Mouse (Mus musculus): ENCODE data around the gene Setd7.
"Not testable (repeated sequence)": the region's sequence is repeated elsewhere in the genome, so short reads cannot be mapped to it uniquely, and the experiment has no call there.

Setd7 gene

DNA sequence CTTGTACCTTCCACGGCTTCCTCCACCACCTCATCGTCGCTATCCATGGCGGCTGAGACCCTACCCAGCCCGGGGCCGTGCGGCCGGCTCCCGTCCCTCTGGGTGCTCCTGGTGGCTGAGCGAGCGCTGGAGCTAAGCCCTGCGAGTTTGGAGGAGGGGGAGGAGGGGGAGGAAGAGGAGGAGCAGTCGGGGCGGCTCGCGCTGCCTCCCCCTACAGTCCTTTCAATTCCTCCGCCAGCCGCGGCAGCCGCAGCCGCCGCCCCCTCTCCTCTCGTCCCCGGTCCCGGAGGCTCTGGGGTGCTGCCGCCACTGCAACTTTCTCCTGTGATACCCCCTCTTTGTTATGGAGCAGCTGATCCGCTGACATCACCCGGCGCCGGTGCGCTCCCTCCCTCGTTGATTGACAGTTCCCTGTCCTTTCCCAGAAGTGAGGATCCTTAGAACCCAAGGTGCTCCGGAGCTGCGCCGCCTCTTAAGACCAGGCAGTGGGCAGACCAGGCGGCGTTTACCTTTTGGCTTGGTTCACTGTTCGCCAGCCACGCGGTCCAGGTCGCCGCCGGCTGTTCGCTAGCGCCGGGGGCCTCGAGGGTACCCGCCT lies at the start of gene Setd7:
Setd7 (minus strand) TSS at position 369 of the 598 bp plus-strand sequence.
- peak; percentile 66 to 71 for DNase-seq (ENCODE audit: low spot score in 2 of 2)

DNA sequence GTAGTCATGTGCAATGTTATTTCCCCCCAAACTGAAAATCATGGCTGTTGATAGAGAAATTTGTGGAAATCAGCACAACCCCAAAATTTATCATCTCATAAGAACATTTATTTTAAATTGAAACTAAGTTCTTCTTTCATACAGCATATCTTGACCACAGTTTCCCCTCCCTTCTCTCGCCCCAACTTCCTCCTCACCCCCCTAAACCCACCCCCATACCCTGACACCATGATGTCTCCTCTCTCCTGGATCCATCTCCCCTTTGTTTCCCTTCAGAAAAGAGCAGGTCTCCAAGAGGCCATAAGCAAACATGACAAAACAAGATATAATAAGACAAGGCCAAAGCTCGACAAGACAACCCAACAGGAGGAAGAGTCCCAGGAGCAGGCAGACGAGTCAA lies 43.8 kb upstream of the Setd7 start:
- DNase-seq (ENCODE audit: low spot score in 2 of 2) = no peak

DNA sequence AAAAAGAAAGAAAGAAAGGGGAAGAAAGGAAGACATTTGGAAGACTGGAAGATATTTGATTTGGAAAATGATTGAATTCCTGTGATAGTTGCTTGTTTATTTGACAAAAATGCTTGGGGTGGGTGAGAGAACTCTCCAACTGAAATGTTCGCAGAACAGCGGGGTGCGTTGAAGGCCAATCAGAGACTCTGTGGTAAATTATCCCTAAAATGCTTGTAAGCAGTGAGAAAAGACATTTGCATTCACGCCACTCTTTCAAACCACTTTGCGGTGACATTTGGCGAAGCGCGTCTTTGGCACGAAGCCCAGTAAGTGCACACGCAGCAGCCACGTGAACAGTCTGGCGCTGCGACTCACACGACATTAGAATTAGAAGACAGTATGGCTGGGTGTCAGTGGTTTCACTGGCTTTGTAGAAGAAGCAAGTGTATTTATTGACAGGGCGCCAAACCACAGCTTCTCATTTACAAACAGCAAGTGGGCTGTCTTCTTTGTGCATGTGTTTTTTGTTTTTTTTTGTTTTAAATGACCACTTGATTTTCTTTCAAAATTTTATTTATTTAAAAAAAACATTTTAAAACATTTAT lies 43.1 kb upstream of the Setd7 start:
- DNase-seq (ENCODE audit: low spot score in 2 of 2) = peak; percentile 70 to 72

DNA sequence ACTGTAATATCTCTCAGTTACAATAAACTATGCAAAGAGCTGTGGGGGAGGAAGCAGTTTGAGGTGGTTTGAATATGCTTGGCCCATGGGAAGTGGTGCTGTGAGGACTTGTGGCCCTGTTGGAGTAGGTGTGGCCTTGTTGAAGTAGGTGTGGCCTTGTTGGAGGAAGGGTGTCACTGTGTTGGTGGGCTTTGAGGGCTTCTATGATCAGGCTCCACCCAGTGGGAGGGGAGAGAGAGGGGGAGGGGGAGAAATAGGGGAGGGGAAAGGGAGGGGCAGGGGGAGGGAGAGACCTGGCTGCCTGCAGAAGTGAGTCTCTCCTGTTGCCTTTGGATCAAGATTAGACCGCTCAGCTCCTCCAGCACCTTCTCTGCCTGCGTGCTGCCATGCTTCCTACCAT lies 40.8 kb upstream of the Setd7 start:
- DNase-seq (ENCODE audit: low spot score in 2 of 2) = no peak

DNA sequence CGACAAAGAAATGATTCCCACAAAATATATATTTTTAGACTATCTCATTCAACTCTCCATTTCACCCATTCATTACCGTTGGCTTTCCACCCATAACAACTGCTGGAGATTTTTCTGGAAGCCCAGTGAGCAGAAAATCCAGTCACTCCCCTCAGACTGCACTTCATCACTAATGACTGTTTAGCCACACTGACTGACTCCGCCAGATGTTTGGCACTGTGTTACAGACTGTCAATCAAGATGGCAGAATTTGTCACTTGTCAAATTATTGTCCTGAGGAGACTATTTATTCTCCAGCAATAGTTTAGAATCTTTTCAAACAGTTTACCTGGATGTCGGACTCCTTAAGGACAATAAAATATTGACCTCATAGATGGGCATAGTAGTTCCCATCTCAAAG lies 40.0 kb upstream of the Setd7 start:
- DNase-seq (ENCODE audit: low spot score in 2 of 2) = no peak

DNA sequence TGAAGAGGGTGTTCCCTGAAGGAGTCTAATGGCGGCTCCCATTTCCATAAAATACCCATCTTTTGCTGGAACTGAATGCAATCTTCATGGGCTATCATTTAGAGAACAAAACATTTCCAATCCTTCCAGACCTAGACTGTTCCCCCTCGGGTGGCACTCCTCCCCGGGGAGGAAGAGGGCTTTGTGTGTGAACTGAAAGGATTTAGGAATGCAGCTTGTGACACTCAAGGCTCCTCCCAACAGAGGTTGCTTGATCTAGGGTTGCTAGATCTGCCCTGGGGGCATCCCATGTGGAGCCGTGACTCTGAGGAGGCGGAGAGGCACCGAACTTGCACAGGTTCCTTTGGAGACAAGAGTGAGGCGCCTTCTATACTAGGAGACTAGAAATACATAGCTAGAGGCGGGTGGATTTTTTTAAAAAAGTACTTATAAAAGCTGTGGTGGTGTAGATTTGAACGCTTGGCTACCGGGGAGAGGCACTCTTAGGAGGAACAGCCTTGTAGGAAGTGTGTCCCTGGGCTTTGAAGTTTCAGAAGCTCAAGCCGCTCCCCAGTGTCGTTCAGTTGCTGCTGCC lies 38.5 kb upstream of the Setd7 start:
- DNase-seq (ENCODE audit: low spot score in 2 of 2) = no peak

DNA sequence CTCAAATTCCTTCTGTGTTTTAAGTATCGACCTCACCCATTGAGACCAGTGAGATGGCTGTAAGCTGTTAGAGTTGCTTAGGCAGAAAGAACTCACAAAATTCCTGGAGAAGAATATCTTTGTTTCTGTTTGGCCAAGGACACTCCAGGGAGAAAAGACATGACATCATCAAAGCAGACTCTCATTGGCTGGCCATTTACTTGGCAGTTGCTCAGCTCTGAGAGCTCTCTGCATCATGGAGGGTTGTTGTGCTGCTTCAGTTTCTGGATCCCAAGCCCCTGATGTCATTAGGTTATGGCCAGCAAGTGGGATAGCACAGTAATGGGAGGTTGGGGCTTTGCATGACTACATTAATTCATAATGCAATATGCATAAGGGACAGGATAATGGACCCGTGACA lies 35.9 kb upstream of the Setd7 start:
- no peak for DNase-seq (ENCODE audit: low spot score in 2 of 2)

DNA sequence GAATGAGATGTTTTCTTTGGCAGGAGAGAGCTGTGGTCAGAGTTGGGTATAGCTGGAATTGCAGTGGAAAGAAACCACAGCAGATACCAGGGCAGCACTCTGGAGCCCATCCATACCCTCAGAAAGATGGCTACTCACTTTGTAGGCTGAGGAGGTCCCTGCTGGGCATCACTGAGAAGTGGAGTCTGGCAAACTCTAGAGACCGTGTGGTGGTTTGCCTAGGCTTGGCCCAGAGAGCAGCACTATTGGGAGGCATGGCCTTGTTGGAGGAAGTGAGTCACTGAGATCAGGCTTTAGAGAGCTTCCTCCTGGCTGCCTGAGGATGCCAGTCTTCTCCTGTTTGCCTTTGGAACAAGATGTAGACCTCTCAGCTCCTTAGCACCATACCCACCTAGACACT lies 32.8 kb upstream of the Setd7 start:
- DNase-seq (ENCODE audit: low spot score in 2 of 2) = no peak

DNA sequence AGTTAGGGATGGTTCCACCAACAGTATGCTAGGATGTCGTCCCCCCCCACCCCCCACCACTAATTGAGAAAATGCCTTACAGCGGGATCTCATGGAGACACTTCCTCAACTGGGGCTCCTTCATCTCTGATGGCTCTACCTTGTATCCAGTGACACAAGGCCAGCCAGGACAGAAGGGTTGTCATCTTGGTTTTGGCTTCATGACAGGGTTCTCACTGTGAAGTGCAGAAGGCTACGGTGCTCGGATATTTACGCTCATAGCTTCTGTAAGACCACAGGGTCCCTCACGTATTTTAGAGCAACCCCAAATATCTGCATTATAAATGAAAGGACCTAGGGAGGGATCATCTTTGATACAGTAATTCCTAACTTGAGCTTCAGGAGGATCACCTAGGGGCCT lies 30.9 kb upstream of the Setd7 start:
- DNase-seq (ENCODE audit: low spot score in 2 of 2) = no peak

DNA sequence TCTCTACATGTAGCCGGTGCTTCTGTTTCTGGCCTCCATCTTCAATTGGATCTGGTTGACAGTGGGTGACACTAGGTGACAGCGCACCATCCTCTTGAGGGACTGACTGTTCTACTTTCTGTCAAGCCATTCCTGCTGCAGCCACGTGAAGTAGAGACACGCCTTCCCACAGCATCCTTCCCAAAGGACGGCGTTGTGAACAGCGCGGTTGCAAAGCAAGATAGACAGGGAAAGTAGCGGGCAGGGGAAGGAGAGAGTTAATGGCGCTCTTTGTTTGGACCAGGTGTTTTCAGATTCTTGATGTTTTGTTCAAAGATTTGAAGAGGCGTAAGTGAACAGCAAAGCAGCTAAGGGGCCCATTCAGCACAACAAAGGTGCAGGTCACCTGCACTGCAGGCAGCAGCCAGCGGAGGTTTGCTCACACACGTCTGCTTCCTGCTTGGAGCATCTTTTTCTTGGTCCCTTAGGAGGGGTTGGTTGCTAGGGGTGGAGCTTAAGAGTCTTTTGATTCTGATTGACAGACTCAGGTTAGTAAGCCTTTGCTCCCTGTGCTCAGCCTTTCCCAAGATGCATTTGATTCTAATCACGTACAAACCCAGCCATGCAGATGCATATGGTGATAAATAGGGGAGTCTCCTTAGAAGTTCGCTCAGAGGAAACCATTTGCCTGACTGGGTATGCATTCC lies 29.7 kb upstream of the Setd7 start:
- DNase-seq (ENCODE audit: low spot score in 2 of 2) = no peak

DNA sequence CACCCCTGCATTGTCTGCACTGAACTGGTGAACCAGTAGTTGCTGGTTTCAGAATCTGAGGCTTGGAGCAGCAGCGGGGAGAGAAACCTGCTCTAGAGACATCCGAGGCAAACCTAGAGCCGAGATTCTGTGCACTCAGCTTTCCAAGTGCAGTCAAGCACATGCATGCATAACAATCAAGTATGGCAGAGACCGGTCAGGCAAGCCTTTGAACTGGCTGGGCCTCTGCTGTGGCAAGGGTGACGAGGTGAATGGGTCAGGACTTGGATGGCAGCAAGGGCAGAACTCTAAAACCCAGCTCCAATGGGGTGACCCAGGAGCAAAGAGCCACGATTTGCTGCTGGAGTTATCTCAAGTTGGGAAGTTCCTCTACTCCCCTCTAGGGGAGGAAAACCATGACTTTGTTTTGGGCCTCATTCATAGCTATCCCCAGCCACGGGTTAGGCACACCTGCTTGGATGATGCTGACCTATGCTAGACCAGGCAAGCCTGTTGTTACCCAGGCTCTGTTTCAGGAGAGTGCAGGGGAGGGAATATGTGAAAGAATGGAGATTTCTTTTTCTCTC lies 27.1 kb upstream of the Setd7 start:
- no peak for DNase-seq (ENCODE audit: low spot score in 2 of 2)

DNA sequence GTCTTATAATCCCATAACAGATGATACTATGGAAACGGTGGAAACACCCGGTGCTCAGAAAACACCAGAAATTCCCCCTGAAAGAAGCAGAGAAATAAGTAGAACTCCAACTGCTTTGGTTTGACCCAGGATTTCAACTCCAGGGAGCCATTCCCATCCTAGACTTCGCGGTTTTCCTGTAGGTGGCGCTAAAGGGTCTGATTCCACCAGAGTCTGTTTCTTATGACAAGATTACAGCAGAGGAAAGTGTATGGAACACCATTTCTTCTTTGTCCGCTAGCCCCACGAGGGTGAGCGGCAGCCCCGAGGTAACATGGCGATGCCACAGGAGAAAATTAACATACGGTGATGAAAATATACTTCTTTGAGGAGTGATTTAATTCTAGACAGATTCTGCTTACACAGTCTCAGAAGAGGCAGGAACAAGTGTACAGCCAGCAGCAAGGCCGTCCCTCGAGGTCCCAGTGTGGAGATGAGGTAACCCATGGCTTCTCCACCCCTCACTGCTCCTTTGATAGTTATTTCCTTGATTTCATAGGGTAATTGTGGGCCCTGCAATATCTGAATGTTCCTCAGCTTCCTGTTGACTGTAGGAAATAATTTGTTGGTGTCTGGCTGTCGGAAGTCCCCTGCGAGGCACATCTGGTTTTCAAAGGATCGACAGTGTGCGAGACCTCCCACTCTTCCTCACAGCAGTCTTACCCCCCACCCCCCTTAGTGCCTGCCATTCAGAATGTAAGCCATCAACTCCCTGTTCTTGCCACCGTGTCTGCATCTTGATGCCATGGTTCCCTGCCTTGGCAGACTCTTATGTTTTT lies 23.1 kb upstream of the Setd7 start:
- peak; percentile 65 to 82 for DNase-seq (ENCODE audit: low spot score in 2 of 2)

DNA sequence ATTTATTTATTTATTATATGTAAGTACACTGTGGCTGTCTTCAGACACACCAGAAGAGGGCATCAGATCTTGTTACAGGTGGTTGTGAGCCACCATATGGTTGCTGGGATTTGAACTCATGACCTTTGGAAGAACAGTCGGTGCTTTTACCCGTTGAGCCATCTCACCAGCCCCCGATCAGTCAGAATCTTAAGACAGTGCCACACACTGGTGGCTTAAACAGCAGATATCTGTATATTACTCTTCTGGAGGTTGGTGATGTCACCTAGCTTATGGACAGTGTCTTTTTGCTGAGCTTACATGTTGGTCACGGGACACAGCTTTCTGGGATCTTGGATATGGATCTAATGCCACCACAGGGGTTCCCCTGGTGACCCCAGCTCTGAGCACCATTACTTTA lies 18.6 kb upstream of the Setd7 start:
- DNase-seq (ENCODE audit: low spot score in 2 of 2) = not testable (repeated sequence)

DNA sequence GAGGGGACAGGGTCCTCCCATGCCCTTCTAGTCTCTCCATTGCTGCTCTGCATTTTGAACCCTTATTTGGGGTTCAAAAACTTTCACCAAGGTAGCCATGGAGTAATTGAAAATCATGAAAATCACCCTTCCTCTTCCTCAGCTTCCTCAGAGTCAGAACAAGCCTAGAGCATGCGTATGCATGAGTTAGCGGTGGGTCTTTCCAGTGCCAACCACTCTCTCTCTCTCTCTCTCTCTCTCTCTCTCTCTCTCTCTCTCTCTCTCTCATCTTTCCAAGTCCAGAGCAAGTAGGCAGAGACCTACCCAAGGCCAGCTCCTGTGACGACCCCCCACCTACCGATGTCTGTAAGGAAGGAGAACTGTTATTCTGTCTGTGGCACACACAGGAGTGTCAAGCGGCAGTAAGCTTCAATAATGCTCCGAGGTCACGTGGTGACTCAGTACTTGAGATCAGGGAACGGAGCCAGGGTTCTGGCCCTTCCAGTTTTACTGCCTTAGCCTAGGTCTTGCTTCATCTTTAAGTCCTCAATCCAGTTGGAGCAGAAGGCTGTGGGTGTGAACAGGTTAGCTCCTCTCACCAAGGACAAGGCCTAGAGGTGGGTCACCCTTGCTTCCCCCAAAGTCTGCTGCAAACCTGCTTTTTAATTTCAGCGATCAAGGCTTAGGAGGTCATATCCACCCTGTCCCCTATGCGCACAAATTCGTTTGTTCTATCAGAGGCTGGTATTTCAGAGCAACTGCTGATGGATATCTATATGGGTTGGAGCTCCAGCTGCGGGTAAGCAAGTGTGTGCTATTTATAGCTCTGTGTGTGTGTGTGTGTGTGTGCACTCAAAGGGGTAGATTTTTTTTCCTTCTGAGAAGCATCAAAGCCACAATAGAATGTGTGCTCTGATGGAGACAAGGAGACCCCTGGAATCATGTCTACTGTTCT lies 17.4 kb upstream of the Setd7 start:
- DNase-seq (ENCODE audit: low spot score in 2 of 2) = no peak

DNA sequence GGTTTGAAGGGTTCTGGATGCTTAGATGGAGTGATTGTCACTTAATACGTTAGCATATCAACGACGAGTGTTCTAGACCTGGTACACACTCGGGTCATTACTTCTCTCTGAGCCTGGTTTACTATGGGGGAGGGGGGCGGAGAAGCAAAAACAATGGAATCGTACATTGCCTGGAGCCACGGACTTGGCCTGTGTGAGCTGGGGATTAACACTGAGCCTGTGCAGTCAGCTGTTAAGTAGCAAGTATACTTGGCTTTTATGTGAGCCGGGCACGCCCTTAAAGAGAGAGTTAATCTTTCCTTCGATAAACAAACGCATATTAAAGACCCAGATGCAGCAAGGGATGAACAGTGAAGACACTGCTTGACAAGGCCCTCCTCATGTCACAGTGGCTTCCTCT lies 16.7 kb upstream of the Setd7 start:
- DNase-seq (ENCODE audit: low spot score in 2 of 2) = no peak

DNA sequence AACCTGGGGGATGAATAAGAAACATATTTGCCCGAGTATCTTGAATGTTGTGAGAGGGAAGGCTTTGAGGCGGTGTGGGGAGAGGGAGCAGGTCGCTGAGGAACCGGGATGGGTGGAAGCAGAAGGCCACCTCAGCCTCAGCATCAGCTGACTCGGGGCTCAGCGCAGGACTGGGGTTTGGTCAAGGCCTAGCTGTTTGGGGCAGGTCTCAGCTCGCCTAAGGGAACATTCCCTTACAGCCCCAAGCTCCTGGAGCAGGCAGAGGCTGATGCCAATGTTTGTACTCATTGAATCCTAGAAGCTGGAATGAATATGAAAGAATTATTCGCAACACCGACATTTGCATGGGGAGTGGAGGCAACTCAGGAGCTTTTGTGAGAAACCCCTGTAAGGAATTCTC lies 13.2 kb upstream of the Setd7 start:
- no peak for DNase-seq (ENCODE audit: low spot score in 2 of 2)

DNA sequence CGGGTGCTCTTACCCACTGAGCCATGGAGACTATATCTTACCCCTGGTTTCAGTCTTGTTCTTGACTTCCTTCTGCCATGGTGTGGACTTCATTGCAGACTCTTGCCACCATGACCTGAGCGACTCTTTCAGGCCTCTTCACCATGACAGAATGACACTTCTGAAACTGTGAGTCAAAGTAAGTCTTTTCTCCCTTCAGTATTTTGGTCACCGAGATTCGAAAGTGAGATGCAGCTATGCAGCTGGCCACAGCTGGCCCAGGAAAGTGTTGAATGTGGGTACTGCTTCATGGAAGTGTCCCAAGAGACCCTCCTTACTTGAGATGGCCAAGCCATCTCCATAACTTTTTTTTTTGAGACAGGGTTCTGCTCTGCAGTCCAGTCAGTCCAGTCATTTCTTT lies 9.5 kb upstream of the Setd7 start:
- no peak for DNase-seq (ENCODE audit: low spot score in 2 of 2)

DNA sequence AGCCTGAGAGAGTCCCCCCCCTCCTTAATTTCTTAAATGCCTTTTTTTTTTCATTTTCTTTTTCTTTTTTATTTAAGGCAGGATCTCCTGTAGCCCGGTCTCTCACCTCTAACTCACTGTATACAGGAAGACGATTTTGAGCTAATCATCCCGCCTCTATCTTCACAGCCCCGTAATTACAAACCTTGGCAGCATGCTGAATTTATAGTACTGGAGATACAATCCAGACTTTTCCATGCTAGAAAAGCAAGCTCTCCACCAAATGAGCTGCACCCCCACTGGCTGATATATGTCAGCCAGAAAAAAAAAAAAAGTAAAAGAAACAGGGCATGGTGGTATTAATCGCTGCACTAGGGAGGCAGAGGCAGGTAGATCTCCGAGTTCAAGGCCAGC lies 1.3 kb upstream of the Setd7 start:
- no peak for DNase-seq (ENCODE audit: low spot score in 2 of 2)

DNA sequence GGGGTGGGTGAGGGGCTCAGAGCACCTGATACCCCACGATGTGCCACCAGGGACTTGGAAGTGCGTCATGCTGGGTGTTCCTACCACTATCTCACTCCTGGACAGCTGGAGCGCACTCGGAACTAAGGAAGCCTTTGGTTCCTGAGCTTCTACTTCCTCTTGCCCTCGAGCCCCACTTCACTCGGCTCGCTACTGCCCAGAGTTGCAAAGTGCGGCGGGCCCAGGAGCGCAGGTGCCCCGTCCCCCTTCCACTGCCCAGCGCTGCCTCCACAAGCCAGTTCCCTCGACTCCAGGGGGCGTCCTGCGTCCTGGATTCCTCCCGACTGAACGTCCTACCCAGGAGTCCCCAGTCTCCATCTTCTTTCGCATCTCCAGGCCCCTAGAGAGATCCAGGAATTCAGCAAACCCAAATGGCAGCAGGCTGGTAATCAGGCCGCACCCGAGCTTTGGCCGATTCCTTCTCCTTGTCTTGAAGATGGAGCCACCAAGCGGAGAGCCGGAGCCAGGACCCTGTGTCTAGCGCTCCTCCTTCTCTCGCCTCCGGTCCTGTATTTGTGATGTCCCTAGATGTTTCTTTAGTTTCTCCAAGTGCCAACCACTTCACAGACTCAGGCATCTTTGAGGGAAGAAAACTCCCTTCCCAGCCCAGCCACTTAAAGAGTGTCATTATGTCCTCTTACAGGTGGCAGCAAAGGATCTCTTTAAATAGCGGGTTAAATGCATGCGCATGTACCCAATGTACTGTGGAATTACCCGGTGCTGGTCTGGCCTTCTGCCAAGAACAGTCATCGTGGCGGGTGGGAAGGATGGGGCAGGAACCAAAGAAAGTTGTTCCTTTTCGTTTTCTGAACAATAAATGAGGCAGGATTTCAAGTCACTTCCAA lies 672 bp upstream of the Setd7 start:
- peak; percentile 35 to 37 for DNase-seq (ENCODE audit: low spot score in 2 of 2)
